Mouse (Mus musculus) lung, adult 18-20 months (tissue): Measurements from ENCODE around the gene Snrpc.
"Not testable (repeated sequence)": the region's sequence is repeated elsewhere in the genome, so short reads cannot be mapped to it uniquely, and the experiment has no call there.

Source experiments
- DNase-seq, 2 experiments: peaks; one replicate each; pipeline ENCODE4 v3.0.0; 2022; ENCODE audit warnings: mixed read lengths in 2 of 2

The Snrpc gene

DNA sequence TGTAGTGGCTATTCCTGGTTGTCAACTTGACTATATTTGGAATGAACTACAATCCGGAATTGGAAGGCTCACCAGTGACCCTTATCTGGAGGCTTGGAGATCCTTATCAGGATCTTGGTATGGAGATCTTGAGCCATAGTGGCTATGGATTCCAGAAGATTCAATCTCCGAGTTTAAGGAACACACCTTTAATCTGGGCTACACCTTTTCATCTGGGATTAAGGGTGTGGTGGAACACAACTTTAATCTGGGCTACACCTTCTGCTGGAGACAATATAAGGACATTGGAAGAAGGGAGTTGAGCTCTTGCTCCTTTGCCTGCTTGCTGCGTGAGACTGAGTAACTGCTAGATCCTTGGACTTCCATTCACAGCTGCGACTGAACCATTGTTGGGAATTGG, at the start of gene Snrpc:
Snrpc (plus strand) TSS at position 301 of the 400 bp plus-strand sequence.
- DNase-seq: not testable (repeated sequence)

DNA sequence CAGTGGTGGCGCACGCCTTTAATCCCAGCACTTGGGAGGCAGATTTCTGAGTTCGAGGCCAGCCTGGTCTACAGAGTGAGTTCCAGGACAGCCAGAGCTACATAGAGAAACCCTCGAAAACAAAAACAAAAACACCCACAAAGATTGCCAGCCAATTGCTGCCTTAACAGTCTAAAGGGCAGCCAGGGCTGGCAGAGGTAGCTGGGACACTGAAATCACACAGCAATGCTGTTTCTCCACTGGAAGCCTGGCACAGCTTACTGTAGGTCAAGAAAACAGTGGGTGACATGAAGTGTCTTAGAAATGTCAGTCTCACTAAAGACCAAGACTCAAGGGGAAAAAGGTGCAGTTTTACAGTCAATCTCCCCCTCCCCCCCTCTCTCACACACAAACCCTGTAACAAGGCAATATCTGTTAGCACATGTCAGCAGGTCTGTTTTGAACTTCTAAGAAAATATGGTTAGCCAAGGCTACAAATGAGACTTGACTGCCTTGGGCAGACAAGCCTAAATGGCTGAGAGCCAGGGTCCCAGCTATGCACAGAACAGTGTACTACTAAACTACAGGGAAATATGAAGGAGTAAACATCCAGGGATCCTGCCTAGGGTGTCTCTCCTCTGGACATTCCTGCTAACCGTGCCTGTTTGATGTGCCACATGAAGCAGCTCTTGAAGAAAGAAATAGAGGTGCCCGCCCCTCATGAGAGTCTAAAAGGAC, 49.3 kb upstream of the Snrpc start:
- DNase-seq: no peak

DNA sequence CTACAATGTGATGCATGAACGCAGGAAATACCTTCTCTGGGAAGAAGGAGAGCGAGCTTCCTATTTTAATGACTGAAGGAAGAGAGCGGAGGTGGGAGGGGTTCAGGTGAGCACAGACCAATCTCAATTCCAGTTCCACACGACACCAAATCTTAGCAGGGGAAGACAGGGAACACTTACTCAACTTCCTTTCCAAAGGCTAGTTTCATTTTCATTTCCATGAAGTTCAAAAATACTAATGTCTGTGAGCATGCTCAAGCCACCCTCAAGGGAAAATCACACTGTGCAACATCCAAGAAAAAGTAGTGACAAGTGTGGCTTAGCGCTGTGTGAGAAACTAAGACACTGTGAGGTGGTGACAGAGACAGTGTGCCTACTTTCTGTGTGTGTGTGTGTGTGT, 47.9 kb upstream of the Snrpc start:
- DNase-seq: no peak

DNA sequence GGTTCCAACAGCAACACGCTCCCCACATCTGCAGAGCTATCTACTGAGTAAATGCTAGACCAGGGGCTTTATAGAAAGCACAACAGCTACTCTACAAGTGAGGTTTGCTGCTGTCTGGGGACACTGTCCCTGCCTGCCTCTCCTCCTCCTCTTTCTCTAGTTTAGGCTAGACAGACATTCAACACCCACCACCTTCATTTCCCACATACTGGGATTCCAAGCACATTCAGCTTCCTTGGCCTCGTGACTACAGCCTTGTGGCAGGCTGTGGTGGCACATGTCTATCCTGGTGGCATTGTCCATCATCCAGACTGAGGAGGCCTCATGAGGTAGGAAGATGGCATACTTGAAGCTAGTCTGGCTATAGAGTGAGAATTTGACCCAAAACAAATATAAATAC, 47.0 kb upstream of the Snrpc start:
- DNase-seq: no peak

DNA sequence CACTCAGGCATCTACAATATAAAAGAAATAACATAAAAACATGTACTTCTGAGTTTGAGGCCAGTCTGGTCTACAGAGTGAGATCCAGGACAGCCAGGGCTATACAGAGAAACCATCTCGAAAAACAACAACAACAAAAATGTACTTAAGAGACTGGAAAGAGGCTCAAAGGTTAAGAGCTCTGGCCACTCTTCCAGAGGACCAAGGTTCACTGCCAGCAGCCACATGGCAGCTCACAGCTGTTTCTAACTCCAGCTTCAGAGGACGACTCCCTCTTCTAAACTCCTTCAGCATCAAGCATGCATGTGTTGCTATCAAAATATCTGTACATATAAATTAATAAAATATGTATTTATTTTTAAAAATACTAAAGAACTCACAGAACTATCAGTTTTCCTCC, 46.4 kb upstream of the Snrpc start:
- DNase-seq: no peak

DNA sequence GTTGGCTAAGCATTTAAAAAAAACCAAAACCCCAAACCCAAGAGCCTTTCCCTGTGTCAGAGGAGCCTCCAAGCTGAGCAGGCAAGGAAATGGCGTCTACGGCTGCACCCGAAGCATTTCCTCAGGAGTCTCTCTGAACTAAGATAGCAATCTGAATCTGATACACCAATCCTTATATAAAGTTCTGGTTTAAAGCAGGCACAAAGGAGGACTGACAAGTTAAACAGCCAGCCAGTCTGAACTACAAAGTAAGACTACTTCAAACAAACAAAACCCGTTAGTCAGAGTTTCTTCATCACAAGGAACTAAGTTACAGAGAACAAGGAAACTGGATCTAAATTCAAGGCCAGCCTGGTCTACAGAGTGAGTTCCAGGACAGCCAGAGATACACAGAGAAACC, 45.4 kb upstream of the Snrpc start:
- DNase-seq: no peak

DNA sequence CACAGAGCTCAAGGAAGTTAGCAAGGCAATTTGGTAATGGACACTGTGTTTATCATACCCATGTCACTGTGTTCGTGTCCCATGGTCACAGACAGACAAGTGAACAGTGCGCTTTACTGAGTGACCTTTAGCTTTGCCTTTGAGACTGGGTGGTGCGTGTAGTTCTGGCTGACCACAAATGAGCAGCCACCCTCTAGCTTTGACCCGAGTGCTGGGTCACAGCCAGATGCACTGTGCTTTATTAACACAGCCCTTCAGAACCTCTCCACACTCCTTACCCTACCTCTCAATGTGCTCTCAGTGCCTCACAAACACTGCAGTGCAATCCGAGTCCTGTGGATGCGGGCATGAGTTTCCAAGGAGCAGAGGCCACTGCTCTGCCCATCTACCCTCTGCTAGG, 44.8 kb upstream of the Snrpc start:
- peak; percentile 84 to 89 for DNase-seq

DNA sequence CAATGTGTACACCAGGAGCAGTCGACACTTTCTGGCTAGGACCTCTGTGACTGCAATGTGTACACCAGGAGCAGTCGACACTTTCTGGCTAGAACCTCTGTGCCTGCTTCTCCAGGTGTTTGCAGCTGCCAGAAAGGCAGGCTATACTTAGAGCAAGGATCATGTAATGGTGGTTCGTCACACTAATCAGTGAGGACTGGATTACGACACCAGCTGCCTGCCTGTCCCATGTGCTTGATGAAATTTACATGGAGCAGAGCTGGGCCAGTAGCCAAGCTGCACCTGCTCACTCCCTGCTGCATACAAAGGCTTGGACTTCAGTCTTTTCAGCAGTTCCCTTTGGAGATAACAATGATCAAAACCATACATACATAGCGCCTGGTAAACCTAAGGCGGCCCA, 41.2 kb upstream of the Snrpc start:
- DNase-seq: peak; percentile 80 to 86

DNA sequence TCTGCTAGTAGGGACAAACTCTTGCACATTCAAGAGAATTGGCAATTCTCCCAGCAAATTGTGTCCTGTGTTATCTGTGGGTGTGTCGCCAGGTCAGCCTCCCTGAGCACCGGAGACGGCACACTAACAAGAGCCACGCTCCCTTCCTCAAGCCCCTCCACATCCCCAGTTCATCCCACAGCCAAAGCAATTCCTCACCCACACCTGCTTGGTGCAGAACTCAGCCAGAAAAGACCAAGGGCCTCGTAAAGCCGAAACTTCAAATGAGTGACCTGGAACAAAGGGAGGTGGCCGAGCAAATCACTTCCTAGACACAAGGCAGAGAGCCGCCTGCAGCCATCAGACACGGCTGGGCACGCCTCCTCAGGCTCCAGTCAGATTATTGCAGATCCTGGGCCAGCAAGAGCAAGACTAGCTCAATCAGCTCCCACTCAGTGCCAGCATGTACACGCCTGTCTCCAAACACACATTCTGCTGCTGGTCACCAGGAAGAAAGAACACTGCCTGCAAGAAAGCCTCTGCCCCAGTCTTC, 40.5 kb upstream of the Snrpc start:
- DNase-seq: peak; percentile 44 to 58

DNA sequence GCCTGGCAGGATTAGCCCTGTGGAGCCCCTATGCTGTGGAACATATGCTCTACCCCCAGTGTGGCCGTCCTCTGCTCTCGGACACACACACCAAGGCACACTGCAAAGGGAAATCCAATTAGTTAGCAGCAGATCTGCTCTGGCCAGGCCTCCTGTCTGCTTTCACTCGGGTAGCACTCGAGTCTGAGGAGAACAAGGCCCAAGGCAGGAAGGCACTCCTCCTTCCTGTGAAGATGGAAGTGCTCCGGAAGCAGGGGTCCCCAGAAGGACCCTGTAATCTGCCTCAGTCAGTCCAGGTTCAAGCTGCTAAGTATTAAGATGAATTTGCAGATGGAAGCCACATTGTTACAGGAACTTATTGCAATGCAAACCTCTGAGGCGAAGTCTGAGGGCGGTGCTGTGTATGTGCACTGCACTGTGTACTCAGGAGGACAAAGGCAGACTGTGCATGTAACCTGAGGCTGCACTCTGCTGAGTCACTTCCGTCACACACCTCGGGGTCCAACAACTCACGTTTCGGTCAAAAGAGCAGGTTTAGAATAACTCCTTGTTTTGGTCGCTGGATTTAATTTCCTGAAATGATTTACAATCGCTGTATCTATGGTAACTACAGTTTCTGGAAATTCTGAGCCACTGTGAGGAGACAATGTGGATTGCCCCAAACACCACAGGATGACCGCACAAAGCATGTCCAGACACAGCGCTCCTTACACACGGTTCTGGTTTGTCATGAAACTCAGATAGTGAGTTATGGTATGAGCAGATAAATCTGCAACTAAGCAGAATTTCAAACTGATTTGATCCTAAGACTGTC, 38.0 kb upstream of the Snrpc start:
- peak; percentile 39 to 64 for DNase-seq

DNA sequence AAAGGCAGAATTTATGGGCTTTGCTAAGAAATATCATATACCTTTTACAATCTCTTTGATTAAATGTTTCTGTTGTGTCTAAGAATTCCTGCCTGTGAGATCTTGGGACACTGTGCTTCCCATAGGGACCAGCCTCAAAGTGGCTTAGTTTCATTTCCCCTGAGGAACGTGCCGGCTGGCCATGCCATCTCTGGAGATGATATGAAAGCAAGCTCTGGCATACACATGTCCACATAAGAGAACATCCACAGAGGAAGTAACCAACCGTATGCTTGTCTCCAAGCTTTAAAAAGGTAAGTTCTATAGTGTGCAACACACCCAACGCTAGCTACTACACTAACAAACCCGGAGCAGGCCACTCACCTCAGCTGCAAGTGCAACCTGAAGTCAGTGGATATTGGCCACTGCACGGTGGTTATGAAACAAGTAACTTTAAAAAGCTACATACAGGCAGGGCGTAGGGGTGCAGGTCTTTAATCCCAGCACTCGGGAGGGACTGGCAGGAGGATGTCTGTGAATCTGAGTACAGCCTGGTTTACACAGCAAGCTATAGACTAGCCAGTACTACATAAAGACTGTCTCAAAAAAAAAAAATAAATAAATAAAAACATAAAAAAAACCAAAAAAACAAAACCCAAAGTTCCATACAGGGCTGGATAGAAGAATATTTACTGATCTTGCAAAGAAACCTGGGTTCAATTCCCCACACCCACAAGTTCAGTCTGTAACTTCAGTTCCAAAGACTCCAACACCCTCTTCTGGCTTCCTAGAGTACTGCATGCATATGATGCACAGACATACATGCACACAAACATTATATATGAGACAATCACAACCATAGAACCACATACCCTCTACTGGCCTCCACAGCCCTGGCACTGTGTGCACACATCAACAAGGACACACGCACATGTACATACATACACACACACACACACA, 37.0 kb upstream of the Snrpc start:
- no peak for DNase-seq

DNA sequence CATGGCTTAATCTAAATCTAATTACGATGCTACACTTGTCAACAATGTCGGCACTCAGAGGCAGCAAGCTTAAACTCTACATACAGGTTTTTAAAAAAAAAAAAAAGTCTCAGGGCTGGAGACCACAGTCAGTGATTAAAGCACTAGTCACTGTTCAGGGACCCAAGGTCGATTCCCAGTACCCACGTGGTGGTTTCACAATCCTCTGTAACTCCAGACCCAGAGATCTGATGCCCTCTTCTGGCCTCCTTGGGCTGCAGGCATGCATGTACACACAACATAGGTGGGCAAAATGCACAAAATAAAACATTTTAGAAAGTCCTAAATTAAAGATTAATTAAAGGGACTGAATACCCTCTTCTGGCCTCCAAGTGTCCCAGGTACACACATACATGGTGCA, 34.2 kb upstream of the Snrpc start:
- no peak for DNase-seq

DNA sequence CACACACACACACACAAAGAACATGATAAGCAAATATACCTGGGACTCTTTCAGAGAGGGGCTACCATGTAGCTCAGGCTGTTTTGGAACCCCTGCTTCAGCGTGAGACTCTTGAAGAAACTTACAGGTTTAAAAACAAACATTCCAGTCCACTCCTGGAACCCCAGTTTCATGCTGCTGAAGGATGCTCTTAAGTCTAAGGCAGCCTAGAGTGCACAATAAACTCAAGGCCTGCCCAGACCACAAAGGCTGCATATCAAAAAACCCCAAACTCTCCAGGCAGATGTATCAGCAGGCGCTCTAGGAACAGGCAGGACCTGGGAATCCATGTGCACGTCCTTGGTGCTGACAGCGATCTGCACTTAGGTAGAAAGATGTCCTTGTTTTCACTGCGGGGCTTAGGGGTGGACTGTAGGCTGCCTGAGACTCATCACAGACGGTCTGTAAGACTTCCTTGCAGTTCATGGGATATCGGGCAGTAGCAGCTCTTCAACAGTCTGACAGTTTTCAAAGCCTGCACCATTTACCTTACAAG, 33.7 kb upstream of the Snrpc start:
- no peak for DNase-seq

DNA sequence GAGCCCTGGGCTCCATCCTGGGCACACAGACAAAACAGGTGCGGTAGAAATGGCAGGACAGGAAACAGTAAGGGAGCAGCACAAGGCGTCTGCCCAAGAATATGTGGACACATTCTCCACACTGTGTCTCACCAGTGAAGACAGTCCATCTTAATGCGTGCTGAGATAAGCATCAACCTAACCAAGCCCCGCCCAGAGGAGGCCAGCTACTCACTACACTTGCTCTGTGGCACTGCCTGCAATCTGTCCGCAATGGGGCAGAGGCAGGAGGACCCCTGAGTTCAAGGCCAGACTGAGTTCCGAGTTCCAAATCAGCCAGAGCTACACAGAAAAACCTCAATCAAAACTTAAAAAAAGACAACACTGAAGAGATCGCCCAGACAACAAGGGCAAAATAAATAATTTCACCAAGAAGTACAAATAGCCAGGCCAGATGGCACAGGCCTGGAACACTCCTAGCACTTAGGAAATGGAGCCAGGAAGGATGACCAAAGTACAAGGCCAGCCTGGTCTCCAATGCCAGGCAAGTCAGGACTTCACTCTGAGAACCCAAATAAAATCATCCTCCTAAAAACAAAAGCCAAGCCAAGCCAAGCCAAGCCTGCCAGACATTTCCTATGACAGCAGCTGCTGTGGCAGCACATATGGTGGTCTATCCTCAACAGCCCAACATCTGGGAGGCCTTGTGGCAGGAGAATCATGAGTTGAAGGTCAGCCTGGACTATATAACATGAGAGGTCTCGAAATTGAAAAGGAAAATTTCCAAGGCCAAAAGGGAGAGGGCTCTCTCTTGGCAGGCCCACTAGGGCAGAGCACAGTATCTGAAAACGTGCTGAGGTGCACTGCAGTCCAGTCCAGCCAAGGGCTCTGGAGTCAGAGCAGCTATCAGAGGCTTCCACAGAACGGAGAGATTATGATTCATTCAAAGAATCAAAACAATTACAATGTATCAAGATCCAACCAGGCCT, 32.9 kb upstream of the Snrpc start:
- no peak for DNase-seq

DNA sequence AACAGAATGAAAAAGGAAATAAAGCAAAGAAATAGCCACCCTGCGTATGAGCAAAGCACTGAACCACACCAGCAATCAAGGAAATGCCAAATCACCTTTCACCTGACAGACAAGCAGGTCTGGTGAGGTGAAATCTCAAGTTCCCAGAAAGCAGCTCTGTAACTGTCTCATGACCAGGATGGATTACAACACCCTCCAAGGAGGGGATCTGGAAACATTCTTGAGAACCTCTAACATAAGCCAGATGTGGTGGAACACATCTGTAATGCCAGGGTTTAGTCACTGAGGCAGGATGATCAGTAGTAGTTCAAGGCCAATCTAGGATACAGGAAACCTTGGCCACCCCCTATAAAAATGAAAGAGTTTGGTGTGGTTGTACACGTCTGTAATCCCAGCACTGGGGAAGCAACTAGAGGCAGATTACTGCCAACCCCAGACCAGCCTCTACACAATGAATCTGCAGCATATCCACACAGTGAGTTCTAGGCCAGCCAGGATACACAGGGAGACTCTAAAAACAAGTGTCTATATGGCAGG, 30.3 kb upstream of the Snrpc start:
- DNase-seq: no peak

DNA sequence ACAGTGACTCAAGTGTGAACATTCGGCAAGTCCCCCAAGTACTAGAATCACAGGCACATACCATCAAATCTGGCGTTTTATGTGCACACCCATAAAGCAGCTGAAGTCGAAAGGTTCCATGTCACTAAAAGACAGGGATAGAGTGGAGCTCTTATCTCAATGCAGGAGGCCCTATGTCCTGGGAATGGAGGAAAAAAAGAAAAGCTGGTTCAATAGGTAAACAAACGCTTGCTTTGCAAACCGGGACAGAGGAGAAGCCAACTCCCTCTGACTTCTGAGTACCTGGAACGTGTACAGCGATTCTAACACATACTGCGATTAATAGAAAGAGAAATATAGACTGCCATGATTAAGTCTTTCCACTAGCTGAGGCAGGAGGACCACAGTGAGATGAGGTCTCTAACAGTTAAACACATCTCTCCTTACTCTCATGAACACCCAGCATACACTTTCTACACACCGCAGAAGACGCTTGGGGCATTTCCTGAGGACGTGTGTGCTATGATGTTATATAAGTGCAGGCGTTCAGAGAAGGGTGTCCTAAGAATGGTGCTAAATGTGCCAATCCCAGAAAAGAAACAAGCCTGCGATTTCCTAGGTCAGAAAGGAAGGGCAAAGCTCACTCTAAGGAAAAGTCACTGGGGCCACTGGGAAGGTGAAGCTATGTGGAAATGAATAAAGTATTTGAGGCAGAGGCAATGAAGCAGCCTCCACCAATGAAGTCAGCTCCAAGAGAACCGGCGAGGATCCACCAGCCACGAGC, 27.2 kb upstream of the Snrpc start:
- no peak for DNase-seq

DNA sequence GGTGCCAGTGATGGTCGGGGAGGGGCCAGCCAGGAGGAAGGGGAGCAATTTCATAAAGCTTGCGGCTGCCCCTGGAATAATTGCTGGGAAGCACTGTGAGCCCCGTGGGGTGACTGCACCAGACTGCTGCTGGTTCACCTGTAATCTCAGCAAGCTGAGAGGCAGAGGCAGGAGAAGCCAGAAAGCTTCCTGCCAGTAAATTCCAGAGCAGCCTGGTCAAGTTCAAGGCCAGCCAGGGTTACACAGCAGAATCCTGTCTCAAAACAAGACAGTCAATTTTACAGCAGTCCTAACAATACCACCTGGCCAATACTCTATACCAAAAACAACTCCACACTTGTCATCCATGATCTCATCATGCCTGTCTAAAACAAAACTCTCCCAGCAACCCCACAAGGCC, 26.0 kb upstream of the Snrpc start:
- no peak for DNase-seq

DNA sequence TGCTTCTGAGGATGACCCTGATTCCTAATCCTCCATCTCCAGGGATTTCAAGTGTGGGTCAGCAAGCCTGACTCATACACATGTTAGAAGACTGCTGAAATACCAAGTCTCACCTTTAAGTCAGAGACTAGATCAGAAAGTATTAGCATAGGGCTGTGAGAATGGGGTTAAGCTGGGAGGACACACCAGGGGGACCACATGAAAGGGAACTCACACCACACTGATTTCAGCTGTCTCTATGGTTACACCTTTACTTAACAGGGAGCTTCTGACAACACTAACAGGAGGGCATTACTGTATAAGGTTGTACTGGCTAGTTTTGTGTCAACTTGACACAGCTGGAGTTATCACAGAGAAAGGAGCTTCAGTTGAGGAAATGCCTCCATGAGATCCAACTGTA, 23.3 kb upstream of the Snrpc start:
- DNase-seq: no peak

DNA sequence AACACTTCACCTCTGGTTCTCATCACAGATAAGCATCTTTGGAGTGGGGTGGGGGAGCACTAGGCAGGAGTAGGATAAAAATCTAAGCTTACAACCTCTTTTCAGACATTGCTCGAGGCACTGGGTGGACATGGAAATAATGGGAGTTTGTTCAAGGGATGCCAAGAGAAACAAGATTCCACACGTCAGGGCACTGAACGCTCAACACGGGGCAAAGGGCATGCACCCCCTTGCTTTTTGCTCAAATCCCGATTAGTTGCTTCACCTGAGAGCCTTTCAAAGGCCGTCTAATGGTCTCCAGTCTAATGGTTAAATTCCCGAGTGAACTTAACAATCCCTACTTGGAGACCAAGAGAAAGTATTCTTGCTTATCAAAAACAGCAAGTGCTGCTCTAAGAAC, 18.9 kb upstream of the Snrpc start:
- DNase-seq: no peak

DNA sequence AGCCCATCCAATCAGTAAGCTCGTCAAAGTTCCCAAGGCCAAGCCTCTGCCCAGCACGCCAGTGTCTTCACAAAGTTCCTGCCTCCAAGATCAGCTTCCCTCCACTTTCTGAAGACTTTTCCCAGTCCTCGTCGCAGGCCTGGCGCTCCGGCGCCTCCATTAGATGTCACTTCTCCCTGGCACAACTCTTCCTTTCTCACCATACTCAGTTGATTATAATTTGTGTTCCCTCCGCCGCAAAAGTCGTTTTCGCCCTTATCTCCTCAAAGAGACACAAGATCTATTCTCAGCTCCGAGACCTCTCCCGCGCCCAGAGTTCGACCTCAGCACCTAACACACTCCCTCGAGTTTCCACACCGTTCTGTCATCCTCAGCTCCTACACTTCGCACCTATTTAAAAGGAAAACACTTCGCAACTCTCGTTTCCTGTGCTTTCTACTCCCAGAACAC, 18.4 kb upstream of the Snrpc start:
- DNase-seq: no peak
